Mouse (Mus musculus): ENCODE data around the gene Sun2.

Gene Sun2

GRCm38 (mm10) chr15:79725190-79725789, 17.0 kb downstream of the Sun2 start:
- in situ Hi-C loops (cut with MboI, MseI), result no loop called here

- in situ Hi-C loops (cut with MboI, MseI), result no loop called here
These were observed 18.9 kb downstream of the Sun2 start for GRCm38 (mm10) chr15:79723439-79723838.

DNA sequence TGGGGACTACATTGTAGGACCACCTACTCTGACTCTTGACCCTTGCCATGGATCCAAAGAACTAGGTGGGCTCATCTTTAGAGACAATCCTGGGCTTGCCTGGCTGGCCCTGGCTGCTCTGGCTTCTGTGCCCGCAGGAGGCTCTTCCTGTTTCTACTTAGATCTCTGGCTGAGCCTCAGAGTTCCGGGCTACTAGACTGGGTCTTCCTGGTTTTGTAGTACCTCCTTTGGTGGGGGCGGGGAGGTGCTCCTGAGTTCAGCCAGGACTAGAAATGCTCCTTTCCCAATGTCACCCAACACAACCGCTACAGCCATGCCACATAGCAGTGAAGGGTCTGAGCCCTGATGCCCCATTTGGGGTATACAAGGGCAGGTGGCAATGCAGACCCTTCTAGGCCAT, 21.5 kb downstream of the Sun2 start:
- in situ Hi-C loops (cut with MboI, MseI), result no loop called here

DNA sequence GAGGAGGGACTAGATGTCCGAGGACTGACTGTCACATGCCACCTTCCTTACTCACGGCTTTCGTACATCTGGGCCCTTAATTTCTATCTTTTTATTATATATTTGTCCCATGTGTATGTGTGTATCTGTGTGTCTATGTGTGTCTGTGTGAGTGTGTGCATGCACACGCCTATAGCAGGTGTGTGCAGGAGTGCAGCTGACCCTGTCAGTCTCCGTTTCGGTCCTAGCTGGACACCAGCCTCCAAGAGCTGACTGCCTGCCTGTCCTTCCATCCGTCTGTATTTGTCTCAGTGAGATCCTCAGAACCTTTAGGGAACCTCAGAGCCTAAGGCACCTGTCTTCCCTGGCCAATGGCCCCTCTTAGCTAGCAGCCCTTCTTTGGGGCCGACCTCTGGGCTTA, 22.1 kb downstream of the Sun2 start:
- in situ Hi-C loops (cut with MboI, MseI), result no loop called here

GRCm38 (mm10) chr15:79716710-79717109, 25.6 kb downstream of the Sun2 start:
- in situ Hi-C loops (cut with MboI, MseI), result no loop called here

GRCm38 (mm10) chr15:79715646-79716045, 26.7 kb downstream of the Sun2 start:
- in situ Hi-C loops (cut with MboI, MseI), result no loop called here

DNA sequence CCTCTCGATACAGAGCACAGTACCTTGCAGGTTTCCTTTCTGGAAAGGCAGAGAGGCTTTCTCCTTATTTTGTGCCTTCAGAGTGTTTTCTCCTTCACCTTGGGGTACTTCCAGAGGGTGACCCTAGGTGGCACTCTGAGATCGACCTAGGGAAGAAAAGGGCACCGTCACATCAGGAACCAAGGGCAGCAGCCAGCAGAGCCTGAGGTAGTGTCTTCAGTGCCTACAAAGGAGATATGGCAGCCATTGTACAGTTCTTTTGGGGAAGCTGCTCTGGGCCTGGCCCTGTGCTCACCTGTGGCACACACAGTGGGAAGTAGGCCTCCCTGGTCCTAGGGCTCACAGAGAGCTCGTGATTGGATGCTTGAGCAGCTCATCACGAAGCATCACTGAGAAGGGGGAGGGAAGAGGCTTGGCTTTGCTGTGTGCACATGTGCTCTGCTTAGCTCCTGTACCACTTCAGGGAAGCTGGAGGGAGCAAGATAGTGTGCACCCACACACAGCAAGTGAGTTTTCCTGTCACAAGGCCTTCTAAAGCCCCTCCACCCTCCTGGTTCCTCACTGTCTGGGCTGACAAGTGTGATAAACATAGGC, 34.0 kb downstream of the Sun2 start:
- in situ Hi-C loops (cut with MboI, MseI), result no loop called here

- in situ Hi-C loops (cut with MboI, MseI), result no loop called here
These were observed 35.6 kb downstream of the Sun2 start for GRCm38 (mm10) chr15:79706603-79707214.

DNA sequence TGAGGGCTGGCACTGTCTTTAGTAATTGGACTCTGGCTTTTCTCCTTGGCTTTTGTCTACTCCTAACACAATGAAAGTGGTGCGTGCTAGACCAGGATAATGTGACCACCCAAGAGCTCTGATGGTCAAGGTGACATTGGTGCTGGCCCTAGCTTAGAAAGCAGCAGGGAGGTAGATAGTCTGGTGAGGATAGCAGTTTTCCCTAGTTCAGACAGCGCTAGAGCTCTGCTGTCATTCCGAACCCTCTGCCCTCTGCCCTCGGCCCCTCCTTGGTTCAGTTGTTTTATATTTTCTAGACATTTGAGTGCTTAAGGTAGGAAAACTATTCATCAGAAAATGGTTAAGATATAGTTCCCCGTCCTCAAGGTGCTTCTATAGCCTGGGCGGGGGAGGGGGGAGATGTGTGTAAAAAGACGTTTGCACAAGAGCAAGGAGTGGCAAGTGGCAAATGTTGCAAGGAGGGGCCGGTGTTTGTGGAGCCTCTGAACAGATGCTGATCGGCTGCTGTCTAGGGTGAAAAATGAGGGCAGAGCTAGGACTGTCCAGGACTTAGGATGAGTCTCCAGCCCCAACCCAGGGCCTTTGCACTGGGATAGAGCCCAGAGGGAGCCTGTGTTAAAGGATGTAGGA, 44.7 kb downstream of the Sun2 start:
- in situ Hi-C loops (cut with MboI, MseI), result no loop called here

GRCm38 (mm10) chr15:79697011-79697410, 45.3 kb downstream of the Sun2 start:
- in situ Hi-C loops (cut with MboI, MseI), result no loop called here

GRCm38 (mm10) chr15:79696508-79696907, 45.8 kb downstream of the Sun2 start:
- in situ Hi-C loops (cut with MboI, MseI), result no loop called here

GRCm38 (mm10) chr15:79695516-79695915, 46.8 kb downstream of the Sun2 start:
- in situ Hi-C loops (cut with MboI, MseI), result no loop called here

GRCm38 (mm10) chr15:79694512-79694911, 47.8 kb downstream of the Sun2 start:
- in situ Hi-C loops (cut with MboI, MseI), result no loop called here

DNA sequence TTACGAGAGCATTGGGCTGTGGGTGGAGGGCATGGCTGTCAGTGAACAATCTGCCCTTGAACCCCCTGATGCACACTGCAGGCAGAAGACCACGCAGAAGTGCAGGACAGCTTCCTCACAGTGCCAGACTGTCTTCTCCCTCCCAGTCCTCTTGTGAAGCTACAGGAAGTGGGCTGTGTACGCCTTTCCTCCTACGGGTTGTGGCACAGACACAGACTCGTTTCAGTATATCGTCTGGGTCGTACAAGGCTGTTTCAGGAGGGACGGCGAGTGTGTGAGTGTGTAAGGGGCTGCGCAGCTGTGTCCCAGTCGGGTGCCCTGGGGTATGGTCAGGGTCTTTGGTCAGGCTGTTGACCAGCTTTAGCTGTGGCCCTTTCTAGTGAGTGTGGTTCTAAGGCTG, 48.6 kb downstream of the Sun2 start:
- in situ Hi-C loops (cut with MboI, MseI), result no loop called here

GRCm38 (mm10) chr15:79692334-79692733, 50.0 kb downstream of the Sun2 start:
- in situ Hi-C loops (cut with MboI, MseI), result no loop called here

- in situ Hi-C loops (cut with MboI, MseI), result no loop called here
These were observed 51.3 kb downstream of the Sun2 start for GRCm38 (mm10) chr15:79691023-79691508.

- in situ Hi-C loops (cut with MboI, MseI), result no loop called here
These were observed 51.8 kb downstream of the Sun2 start, which contains the start of gene Gtpbp1 for GRCm38 (mm10) chr15:79690426-79691022. Gene Gtpbp1, plus strand, starts transcription at chr15:79690845.

DNA sequence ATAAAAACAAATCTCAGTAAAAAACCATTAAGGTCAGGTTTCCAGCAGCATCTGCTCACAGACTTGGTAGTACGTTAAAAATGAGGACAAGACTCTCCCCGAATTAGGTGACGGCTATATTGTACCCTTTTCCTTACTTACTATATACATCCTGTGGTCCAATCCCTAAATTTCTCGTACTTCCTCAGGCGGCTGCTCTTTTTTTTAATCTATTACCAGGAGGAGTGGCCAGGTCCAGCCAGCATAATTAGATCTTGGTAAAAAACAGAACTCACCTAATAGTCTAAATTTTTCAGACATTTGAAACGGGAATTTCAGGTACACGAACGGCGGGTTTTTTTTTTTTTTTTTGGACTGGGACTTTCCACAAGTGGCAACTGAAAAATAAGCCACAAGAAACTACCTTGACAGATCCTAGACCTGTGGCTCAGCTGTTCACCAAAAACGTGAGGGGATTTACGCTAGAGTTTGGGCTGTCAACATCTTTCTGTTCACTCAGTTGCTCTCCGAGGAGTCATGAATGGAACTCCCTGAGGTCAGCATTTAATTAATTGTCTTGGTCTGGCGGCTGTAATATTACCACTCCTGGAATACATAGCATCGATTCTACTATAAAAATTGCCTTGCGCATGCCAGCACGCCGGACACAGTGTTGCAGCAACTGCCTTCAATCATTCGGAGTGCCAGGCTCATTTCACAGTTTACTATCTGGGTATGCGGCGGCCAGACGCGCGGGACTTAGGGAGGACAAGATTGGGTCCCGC, 52.5 kb downstream of the Sun2 start:
- in situ Hi-C loops (cut with MboI, MseI), result no loop called here

- in situ Hi-C loops (cut with MboI, MseI), result no loop called here
These were observed 53.9 kb downstream of the Sun2 start for GRCm38 (mm10) chr15:79688268-79688956.

DNA sequence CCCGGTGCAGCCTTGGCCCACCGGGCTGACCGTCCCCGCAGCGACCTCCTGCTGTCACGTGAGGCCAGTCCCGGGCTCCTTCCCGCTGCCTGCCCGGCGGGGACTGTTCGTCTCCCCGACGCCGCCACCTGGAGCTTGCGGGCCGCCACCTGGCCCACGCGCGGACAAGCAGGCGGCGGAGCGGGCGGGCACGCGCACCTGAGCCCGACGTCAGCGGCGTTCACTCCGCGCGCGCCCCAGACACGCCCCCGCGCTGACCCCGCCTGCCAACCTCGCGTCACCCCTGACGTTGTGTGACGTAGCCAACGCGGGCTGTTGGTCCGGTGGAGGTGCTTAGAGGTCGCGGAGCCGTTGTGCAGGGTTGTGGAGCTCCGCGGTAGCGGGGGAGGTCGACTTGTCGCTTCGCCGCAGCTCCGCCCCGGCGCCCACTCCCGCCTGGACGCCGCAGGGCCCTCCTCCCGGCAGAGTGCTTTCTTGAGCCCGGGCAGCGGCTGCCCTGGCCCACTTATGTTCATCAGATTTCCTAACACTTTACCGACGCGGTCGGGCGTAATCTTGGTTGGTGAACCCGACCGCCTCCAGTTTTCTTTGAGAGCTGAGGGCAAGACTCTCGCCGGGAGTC, 54.6 kb downstream of the Sun2 start, which contains the start of gene Josd1:
TSS of gene Josd1 (minus strand) at position 274 of the 622 bp plus-strand sequence.
- in situ Hi-C loops (cut with MboI, MseI), result no loop called here
